Mouse (Mus musculus): ENCODE data around the gene Clnk.
A peak's percentile ranks its signal among the peaks of the same experiment; 100 is the strongest.

The Clnk gene

DNA sequence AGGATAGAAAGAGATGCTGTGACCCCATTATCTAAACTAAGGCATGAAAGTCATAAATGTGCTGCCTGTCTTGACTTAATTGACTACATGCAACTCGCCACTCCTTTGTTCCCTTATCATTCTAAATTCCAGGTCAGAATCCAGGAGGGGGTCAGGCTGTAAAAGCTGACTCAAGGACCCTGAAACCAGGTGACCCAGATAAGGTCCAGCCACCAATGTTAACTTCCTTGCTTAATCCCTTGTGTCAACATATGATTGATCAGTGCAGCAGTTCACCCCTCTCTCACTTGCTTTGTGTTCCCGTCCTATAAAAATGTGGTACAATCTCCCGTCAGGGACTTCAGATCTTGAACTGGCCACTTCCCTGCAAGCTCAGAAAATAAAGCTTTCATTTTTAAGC lies 31.1 kb downstream of the Clnk start:
- DNase-seq: no peak

DNA sequence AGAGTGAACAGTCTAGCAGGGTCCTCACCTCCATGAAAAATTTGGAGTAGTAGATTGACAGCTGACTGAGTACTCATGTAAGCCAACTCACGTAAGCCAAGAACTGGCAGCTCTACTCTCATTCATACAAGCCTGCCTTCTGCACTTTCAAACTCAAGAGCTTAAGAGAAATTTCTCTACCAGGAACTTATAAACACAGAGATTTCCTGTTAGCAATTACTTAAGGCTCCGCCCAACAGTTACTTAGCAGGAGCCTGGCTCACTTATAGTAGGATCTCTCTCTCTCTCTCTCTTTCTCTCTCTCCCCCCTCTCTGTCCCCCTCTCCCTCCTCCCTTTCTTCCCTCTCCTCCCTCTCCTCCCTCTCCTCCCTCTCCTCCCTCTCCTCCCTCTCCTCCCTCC lies 32.3 kb downstream of the Clnk start:
- DNase-seq: no peak

DNA sequence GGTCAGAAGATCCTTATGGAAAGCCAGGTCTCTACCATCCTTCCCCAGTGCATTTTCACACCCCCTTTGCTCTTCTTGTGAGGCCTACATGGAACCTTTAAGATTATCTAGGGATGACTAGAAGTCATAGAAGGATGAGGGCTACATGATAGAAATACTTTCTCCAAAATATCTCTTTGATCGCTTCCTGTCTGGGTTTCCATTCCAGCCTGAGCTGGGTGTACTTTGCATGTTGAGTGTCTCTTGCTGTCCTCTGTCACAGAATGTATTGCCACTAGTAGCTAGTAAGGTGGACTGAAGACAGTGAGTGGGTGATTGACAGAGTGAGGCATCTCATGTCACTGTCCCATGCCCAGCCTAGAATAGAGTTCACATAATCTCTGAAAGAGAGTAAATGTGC lies 36.6 kb downstream of the Clnk start:
- no peak for DNase-seq

DNA sequence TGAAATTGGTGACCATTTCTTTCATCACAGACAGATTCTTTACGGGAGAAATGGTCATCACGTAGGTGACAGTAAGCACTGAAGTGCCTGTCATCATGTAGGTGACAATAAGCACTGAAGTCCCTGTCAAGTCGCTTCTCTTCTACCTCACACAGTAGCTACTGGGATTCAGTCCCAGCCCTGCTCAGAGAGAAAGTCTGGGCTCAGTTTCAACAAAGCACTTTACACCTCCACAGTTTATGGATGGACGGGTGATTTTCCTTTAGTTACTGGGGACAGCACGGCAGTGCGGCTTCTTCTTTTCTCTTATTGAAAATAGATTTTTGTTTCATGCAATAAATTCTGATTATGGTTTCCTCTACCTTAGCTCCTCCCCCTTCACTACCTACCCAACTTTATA lies 49.3 kb downstream of the Clnk start:
- DNase-seq: peak in 1 of 2 experiments; percentile 22

DNA sequence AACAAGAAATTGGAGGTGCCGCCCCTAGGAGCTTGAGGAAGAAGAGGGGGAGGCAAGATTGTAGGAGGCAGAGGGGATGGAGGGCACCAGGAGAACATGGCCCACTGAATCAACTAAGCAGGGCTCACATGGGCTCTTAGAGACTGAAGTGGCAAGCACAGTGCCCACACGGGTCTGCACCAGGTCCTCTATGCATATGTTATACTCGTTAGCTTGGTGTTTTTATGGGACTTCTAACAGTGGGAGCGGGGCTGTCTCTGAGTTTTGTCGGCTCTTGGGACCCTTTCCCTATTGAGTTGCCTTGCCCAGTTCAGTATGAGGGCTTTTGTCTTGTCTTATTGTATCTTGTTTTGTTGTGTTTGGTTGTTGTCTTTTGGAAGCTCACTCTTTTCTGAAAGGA lies 50.0 kb downstream of the Clnk start:
- no peak for DNase-seq

DNA sequence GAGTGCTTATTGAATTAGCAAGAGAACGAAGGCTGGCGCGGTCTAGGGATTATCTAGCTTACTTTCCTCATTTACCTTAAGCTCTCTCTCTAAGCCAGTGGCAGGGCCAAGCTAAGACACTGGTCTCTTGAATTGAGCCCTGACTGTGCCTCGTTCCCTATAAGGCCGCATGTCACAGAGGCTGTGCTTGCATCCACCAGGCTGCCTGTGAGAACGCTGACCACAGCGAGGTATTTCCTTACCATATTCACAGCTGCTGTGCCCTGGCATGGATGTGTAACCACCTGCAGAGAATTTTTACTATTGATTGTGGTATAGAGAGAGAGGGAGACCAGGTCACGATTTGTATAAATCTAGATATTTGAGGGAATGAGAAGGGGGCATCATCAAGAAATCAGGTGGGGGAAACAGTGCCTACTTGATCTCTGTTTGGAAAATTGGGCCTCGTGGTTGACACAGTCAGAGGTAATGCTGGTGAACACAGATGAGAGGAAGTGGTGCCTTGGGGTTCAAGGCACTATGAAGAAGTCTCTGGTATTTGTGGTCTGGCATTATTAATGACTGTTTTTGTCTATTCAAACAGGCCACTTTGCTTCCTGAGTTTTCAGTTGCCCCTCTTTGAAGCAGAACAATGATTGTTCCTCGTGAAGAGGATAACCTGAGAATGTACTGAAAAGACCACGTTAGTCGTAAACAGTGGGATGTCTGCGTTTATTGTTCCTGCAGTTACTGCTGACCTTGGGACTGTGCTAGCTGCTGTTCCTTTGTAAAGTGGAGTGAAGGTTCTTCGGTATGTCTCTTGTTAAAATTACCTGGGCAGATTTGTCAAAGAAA lies 52.3 kb downstream of the Clnk start:
- no peak for DNase-seq

DNA sequence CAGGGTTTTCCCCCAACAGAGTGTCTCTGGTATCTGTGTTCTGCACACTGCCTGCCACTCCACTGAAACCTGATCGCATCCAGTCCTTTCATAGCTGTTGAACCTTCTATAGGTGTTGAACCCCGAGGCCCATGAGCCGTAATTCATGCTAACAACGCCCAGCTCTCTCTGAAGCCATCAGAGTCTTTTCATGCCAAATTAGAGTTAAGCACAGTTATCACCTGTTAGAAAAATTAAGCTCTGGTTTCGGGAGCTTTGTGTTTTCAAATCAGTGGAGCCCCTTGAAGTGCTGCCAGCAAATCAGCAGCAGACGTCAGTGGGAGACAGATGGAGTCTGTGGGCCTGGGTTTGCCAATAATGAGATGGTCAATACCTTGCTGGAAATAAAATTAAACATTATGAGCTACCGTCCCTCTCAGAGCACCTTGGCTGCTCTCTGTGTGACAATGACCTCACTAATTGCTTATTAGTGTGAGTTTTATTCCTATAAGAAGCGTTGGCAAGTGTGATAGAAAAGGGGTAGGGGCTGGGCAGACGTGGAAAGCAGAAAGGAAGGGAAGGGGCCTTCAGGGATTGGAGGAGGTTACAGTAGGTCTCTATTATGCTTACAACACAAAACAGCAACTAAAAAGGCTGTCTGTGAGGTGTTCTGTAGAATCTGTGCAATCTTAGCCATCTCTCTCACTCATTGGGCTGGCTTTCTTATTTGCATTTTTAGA lies 63.1 kb downstream of the Clnk start:
- peak in 1 of 2 experiments; percentile 38 for DNase-seq

DNA sequence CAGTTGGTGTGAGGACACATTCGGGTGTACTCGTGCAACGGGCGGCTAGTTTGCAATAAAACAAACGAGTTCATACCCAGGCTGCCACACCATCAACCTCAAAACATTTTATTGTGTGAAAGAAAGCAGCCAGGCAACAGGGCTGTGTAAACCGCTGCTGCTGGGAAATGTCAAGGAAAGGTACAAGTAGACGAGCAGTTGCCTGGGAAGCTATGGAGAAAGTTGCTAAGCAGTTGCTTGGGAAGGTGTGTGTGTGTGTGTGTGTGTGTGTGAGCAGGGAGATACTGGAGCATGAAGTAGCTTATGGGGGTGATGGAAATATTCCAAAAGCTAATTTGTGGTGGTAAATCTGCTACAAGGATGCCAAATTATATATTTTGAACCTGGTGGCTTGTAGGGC lies 63.7 kb downstream of the Clnk start:
- no peak for DNase-seq

DNA sequence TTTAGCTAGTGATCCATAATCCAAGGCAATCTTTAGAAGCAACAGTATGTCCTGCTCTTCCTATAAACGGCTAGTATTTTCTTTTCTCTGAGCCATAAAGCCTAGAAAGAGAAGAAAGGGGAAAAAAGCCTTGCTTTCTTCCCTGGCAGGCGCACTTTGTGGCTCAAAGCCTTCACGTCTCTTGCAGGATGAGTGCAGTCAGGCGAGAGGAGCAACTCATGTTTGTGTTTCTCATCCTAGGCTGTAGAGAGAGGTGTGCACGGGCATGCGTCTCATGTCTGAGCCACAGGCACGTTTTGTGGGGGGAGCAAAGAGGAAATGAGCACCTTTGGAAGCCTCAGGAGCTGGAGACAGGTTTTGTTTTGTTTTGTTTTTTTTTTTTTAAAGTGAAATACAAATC lies 64.2 kb downstream of the Clnk start:
- no peak for DNase-seq

DNA sequence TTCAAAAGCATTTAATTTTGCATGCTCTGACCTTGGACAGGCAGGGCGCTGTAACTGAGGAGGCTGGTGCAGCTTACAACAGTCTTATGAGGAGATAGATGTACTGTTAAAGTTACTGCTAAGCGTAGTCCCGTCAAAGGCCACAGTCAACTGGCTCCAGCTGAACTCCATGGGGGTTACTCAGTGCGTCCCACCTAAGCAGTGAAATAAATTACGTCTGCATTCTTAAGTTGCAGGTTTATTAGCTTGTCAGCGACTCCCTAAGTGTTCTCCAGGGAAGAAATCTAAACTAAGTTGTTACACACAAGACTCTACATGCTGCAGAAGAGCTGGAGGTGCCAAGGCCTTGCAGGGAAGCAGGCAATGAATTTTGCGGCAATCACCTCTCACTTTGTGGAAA lies 77.7 kb downstream of the Clnk start:
- DNase-seq: no peak

DNA sequence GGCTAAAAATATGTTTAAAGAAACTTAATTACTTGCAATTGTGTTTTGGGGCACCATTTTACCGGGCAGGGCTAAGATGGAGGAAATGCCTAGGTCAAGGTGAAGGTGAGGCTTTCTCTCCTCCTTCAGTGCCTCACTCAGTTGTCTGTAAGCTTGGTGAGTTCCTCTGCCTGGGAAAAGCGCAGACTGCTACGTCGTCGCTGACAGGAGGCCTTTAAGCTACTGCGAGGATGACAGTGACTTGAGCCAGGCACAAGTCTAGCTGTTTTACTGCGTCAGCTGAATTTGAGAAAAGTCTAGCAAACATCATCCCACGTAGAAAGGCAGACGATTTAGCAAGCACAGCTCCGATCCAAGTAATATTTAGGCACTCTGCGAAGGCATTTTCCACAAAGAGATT lies 81.5 kb downstream of the Clnk start:
- no peak for DNase-seq

DNA sequence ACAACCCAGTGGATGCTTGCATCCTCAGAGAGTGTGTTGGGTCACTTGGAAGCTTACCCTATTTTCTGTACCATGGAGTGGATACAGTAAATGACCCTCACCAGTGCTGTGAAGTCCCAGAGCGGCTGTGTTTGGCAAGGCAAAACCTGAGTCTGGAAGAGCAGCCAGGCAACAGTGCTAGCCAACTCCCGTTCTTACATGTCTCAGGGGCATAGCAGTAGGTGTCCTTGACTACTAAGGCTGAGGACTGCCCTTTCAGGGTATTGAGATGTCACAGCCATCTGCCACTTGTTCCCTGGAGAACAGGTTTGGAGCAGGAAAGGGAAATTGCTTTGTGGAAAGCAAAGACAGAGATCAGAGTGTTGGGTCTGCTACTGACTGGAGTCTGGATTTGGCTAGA lies 85.5 kb downstream of the Clnk start:
- DNase-seq: peak; percentile 66 to 70

DNA sequence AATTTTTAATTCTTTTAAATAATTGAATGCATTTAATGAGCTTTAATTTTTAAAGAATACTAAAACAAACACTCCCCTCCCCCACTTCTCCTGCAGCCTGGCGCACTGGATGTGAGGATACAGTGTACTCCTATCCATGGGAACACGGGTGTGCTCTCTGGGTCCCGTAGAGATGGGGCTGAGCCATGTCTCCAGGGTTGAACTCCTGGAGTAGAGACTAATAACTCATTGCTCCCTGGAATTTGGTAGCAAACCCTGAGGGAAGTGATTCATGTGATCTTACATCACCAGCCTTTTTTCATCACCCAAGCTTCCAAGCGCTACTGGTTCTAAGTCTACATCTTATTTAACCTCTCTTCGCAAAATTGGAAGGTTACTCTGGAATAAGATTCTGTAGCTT lies 87.8 kb downstream of the Clnk start:
- DNase-seq: no peak

DNA sequence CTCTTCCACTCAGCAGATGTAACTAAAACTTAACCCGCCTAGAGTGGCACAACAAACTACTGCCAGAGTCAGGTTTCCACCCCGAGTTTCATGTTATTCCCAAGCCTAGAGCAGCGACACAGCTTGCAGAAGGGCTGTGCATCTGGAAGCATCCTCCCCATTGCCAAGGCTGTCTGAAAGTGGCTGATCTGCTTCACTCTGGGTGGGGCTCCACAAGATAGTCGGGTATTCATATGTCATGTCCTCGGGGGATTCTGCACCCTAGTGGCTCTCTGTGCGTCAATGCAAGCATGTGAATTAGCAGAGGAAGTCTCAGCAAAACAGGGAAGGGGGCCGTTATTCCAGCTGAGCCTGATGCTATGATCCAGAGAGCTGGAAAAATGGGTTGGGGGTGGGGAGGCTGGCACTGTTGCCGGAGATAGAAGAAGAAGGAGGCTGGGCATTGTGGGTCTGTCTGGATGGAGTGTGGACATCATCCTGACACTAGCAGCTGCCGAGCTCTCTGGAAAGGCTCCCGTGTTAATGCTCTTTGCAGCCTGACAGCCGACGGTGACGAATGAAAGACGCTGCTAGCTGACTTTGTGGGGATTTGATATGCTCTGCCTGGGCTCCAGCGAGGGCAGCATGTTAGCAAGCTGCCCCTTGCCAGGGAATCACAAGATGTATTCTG lies 88.6 kb downstream of the Clnk start:
- peak in 1 of 2 experiments; percentile 26 for DNase-seq

DNA sequence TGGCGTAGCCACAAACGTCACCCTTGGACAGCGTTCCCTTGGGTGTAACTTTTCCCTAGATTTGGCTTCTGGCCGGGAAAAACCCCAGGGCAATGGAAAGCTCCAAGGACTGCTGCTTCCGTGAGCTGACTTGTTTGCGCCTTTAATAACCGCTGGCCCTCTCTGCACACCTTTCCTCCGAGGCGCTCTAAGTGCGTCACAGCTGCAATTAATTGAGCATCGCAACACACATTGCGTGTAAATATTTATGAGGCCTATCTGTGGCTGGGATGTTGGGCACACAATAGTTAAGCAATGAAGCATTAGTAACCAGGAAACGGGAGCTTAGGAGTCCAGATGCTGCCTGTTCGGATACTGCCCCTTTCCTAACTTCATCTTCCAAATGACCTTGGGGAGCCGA lies 90.5 kb downstream of the Clnk start:
- DNase-seq: no peak

DNA sequence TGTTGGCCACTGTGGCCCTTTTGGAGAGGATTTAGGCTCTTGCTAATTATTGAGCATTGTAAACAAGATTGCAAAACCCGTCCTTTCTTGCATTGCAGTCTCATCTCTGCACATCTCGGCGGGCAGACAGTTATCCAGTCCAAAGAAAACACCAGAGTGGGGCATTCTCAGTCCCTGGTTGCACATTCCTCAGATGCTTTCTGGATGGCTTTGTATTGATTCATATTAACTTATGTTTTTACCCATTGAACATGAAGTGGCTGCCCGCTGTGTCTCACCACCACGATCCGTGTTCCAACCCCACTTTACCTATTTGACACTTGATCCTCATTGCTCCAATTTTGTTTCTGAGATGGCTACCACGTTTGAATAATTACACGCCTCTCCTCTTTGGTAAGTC lies 90.9 kb downstream of the Clnk start:
- no peak for DNase-seq

DNA sequence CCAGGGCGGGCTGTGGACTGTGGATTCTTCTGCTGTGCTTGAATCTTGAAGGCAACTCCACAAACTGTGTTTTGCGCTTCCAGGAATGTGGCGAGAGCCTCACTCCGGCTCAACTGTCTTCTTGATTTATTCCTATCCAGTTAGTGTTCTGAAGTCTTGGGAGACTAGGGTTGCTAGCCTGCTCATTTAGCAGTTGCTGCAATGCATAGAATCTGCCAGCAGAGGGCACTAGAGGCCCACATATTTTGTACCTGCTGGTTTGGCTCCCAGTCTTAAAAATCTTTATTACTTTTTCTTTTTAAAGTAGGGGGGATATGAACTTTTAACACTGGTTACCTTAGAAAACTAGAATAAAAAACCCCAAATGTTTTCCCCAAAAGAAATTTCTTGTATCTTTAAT lies 94.8 kb downstream of the Clnk start:
- DNase-seq: peak; percentile 92 to 93

DNA sequence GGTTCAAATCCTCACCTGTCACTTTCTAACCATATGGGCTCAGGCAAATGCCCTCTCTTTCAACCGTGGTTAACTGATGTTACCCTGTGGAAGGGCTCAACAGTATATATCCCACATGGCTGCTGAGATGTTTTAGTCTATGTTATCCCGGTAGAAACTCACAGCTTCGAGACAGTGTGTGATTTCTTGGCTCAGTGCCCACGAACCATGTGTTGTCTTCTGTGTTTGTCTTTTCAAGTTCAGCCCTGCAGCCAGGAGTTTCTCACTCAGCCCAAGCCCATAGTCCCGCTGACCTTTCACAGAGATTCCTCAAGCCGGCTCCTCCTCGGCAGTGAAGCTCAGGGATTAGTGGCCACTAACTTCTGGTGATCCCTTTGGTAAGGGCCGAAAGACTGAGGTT lies 96.0 kb downstream of the Clnk start:
- DNase-seq: peak in 1 of 2 experiments; percentile 47

DNA sequence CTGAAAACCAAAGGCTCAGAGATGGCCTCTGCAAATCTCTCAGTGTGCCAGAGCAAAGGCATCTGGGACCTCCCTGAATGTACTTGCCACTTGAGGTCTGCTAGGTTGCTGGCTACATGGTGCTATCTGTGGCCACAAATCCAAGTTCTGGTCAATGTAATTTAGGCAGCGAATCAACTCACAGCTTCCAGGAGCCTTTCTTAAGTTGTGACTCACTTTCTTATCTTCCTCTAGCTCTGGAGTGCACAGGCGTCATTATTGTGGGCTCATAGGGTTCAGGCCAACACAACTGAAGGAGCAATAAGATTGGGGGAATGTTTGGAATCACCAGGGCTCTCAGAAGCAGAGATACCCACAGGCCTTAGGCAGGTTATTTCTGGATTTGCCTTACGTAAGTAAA lies 96.6 kb downstream of the Clnk start:
- no peak for DNase-seq

DNA sequence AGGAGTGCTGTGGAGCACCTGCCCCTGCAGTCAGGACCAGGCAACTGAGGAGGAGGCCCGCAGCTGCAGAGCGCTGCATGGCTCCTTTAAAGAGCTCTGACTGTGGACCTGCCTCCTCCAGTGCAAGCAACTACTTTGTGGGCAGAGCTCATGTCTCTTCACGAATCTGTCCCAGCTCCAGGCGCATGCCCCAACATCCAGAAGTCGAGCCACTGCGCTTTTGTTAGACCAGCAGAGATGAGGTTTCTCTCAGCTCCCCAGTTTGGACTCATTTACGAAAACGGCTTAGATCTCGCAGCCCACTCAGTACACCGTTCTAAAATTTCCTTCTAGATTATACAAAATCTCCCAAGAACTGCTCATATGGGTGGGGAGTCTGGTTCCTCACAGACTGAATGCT lies 101.1 kb downstream of the Clnk start:
- no peak for DNase-seq

DNA sequence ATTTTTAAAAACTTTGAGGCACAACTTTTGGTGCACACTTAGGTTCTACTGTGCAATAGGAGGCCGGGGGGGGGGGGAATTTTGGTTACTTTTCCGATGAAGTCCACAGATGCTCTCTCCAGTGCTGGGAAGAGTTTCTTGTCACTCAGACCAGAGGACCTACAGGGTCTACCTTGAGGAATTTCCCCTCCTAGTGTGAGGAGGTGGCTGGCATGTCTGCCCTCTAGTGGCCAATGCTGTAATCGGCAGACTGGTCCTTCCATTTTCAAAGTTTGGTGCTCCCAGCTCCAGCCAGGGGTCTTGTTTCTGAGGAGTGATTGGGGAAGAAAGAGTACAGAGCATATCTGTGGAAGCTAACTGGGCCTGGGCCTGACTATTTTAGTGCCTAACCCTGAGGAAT lies 121.7 kb downstream of the Clnk start:
- peak; percentile 47 to 71 for DNase-seq

DNA sequence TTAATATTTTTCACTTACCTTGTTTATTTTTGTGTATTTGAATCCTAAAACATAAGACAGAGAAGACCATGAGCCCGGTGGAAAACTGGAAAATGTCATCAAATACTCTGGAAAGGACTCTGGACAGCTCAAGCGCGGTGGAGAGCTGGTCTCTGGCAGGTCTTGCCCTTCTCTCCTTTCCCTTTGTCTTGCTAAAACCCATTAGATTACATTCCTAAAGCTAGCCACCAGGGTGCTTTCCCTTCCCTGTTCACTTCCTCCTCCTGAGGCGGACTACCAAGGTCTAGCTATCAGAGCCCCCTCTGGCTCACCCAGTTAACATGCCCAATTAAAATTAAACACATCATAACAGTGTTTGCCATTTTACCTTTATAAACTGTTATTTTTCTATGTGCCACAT lies 123.9 kb downstream of the Clnk start:
- DNase-seq: no peak

DNA sequence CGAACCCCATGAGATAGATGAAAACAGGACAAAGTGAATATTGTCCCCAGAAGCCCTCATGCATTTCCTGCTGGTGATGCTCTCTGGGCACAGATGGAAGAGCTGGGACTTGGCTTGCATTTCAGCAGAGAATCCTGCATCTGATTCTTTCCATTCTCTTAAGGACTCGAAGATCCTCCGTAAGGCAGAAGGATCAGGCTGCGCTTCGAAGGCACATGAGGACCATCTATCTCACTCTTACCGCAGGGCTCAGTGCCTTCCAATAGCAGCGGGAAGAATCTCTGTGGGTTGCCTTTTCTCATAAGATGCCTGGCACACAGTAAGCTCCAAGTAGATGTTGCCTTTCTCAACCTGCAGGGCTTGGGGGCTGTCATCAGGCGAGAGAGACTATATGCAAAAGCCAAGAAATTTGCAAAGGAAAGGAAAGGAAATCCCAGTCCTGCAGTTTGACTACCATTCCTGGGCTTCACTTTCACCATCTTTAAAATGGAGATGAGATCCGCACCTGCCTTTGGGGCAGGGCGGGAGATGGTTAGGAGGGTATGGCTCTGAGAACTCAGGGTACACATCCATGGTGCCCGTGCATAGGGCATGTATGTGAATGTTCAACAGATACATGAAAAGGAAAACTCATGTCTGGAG lies 167.6 kb downstream of the Clnk start:
- peak; percentile 11 to 20 for DNase-seq
